Mouse (Mus musculus) cerebellum, postnatal 25 days (tissue): ENCODE measurements around the gene B230118H07Rik.

ENCODE experiments used
- DNase-seq, 2 experiments: peaks; one replicate each; pipeline ENCODE4 v3.0.0; 2021; ENCODE audit warnings: mixed read lengths in 2 of 2

B230118H07Rik gene

DNA sequence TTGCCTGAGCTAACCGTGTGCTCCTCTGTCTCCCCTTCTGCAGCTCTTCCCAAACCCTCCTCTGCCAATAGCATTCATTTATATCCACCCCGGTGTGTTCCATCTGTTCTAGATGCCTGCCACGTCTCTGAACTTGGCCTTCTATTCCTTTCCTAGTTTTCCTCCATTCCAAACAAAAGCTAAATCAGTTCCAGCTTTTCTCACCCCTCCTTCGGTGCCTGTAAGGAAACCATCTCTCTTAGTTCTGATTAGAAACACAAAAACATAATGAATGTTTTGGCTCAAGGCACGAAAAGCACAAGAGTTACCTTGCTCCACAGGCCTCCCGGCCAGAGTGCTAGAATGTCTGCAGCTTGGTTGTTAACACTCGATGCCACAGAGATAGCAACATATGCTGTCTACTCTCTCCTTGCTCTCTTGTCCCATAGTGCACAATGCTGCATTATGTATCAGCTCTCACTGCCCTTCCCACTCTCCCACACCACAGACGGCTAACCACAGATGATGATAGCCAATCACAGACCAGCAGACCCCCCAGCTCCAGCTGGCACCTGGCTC lies at the start of gene B230118H07Rik, which contains the start of gene Rag1:
Gene B230118H07Rik, minus strand, starts transcription at position 419 of the 558 bp plus-strand sequence.
Gene Rag1, minus strand, starts transcription at position 388 of the 558 bp plus-strand sequence.
- DNase-seq = peak; percentile 76 to 78

- no peak for DNase-seq
These were observed 46.3 kb upstream of the B230118H07Rik start for GRCm38 (mm10) chr2:101695584-101695983.

DNA sequence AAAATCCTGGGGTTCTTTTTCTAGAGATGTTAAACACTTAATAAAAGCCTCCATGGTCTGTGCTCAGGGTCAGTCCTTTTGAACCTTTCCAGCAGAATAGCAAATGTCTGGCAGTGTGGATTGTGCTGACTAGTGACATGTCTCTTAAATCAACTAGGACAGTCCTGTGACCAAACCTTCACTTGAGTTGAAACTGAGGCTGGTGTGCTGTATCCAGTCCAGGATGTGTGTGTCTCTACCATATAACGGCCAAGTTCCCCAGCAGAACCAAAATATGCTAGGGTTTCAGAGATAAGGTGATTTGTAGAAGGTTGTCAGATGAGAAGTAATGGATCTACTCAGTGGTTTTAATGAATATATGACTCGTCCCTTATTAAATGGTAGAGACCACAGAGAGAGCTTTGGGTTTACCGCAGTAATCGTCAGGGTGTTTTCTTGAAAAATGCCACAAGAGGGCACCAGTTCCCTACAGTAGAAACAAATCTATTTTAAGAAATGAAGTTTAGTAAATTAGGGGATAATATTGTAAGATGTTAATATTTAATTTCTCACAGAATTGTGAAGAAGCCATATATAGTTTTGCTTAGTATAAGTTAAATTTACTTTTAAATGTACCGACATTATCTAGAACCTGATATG lies 44.4 kb upstream of the B230118H07Rik start:
- DNase-seq = peak in 1 of 2 experiments; percentile 48

GRCm38 (mm10) chr2:101693043-101693442 lies 43.7 kb upstream of the B230118H07Rik start:
- DNase-seq = no peak

GRCm38 (mm10) chr2:101690252-101690827 lies 41.0 kb upstream of the B230118H07Rik start:
- no peak for DNase-seq

GRCm38 (mm10) chr2:101688011-101688410 lies 38.7 kb upstream of the B230118H07Rik start:
- DNase-seq = no peak

DNA sequence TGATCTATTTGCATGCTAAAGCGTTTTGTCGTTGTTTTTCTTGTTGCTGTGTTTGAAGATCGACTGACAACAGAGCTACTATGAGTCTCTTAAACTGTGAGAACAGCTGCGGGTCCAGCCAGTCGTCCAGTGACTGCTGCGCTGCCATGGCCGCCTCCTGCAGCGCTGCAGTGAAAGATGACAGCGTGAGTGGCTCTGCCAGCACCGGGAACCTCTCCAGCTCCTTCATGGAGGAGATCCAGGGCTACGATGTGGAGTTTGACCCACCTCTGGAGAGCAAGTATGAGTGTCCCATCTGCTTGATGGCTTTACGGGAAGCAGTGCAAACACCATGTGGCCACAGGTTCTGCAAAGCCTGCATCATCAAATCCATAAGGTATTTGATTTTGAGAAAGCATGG lies 35.1 kb upstream of the B230118H07Rik start:
- DNase-seq = peak in 1 of 2 experiments; percentile 42

DNA sequence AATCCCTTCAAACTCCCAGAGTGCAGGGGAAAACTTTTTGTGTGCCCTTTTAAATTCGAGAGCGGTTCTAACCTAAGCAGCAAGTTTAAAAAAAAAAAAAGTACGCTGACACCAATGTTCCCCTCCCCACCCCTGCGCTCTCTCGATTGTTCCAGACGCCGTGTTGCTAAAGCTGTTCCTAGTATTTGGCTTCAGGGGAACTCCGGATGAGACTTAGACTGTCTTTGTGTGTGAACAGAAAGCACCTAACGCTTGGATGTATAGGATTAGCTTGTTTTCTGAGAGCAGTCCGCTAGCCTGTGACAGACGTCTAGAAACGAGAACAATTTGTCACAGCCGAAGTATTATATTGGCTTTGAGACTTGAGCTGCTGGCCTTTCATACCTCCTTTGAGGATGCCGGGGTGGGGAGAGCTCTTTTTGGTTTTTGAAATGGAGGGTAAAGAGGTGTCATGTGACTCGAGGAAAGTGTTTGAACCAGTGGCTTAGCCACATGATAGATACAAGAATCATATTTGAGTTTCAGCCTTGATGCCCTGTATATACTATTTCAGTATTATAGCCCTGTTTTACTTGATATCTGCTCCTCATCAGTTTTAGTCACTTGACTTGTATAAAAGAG lies 29.9 kb upstream of the B230118H07Rik start:
- no peak for DNase-seq

GRCm38 (mm10) chr2:101678236-101679021 lies 29.1 kb upstream of the B230118H07Rik start, which contains the start of gene Traf6:
TSS of gene Traf6 (plus strand) at chr2:101678429.
- DNase-seq = peak; percentile 78 to 87

- peak; percentile 13 to 42 for DNase-seq
These were observed 24.2 kb upstream of the B230118H07Rik start for GRCm38 (mm10) chr2:101673547-101673946.

- no peak for DNase-seq
These were observed 19.4 kb upstream of the B230118H07Rik start for GRCm38 (mm10) chr2:101668751-101669150.

GRCm38 (mm10) chr2:101665703-101666092 lies 16.4 kb upstream of the B230118H07Rik start:
- no peak for DNase-seq

DNA sequence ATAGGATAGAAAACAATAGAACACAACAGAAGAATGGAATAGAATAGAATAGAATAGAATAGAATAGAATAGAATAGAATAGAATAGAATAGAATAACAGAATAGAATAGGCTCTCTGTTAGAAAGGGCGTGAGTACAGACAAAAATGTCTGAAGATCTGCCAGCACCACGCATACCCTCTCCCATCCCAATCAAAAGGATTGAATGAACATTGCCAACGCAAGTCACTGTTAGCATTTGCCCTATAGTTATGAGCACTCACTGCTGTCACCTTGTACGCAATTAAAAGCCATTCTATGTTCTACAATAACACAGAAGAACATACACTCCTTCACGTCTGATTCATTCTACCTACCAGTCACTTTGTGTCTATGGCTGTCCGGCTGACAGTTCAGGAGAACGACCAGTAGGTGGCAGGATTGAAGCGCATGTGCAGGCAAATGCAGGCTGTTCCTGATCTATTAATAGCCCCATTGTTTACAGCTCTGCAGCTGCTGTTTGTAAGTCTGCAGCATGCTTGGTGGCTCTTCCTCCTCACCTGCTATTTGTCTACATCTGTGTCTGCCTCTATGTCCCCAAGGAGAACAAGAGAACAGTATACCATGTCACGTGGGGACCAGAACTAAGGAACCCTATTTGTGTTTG lies 15.8 kb upstream of the B230118H07Rik start:
- DNase-seq = peak; percentile 77 to 86

GRCm38 (mm10) chr2:101660536-101660935 lies 11.2 kb upstream of the B230118H07Rik start:
- DNase-seq = no peak

- DNase-seq = peak; percentile 80 to 93
These were observed 3.7 kb upstream of the B230118H07Rik start for GRCm38 (mm10) chr2:101652921-101653597.

DNA sequence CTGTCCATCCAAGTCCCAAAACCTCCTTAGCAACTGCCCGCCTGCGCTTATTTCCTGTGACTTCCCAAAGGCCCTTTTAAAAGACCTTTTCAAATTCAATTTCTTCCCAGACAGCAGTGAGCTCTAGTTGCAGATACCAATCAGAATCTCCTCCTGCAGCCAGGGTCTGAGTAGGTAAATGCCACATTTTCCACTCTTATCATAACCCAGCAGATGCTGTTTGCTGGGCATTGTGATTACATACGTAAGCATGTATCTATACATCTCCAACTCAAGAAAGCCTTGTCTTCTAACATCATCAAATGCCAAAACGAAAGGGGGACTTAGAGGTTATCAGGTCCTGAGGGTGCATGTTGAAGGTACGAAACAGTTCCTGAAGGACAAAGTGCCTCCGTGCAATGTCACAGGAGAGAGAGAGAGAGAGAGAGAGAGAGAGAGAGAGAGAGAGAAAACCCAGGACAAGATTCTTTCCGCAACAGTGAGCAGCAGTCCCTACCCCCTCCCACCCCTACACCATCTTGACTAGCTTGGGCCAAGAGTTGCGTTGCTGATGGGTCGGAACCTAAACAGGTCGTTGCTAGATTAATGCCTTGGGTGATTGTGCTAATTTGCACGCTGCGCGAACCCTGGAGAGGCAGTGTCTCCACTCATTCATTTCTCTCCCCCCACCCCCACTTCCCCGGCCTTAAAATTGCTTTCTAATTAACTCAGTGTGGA lies 3.0 kb upstream of the B230118H07Rik start:
- peak in 1 of 2 experiments; percentile 23 for DNase-seq

DNA sequence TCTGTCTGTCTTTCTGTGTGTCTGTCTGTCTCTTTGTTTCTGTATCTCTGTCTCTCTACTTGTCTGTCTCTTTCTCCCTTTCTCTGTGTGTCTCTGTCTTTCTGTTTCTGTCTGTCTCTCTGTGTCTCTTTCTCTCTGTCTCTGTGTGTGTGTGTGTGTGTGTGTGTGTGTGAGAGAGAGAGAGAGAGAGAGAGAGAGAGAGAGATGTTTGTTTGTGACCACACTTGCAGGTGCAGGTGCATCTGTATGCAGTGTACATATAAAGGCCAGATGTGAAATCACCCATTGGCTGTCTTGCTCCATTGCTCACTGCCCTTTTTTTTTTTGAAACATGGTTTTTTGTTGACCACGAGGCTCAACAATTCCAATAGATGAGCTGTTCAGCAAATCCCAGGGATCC lies 1.1 kb upstream of the B230118H07Rik start:
- DNase-seq = no peak

GRCm38 (mm10) chr2:101648361-101648760 lies 971 bp downstream of the B230118H07Rik start:
- DNase-seq = peak in 1 of 2 experiments; percentile 17

DNA sequence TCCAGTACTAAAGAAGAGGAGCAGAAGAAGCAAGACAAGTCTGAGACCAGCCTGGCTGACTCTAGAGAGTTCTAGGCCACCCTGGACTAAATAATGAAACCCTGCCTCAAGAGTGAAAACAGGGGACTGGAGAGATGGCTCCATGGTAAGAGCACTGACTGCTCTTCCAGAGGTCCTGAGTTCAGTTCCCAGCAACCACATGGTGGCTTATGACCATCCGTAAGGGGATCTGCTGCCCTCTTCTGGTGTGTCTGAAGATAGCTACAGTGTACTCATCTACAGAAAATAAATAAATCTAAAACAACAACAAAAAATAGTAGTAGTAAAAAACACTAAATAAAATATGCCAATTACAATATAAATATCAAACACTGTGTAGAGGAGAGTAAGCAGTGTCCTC lies 3.5 kb downstream of the B230118H07Rik start:
- no peak for DNase-seq

DNA sequence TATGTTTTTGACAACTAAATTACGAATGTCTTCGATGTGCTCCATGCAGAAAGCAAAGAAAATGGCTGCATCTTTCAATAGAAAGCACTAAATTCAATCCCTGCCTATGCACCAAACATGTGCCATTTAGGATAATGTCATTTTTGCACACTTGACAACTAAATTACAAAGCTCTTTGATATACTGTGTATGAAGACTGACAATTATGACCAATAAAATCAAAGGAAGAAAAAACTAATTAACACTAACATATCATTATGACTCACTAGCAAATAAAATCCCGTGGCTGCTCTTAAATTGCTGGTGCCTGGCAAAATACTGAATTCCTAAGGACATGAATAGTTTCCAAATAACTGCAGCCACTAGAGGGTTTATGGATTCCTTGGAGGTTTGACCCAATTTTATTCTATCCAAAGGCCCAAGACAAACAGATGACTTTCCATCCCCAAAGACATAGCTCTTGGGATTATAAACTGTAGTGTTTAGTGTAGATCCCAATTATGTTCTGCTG lies 9.4 kb downstream of the B230118H07Rik start:
- DNase-seq = no peak
